Mouse (Mus musculus): ENCODE data around the gene Ubxn11. TPM values are rescaled to one million over a fixed set of nuclear protein-coding genes. Genes with fewer than 3 reads are reported as not detected.

Gene Ubxn11
- total and polyA plus RNA-seq, 3 experiments: 5.4 to 11.9 TPM; not detected in 1

DNA sequence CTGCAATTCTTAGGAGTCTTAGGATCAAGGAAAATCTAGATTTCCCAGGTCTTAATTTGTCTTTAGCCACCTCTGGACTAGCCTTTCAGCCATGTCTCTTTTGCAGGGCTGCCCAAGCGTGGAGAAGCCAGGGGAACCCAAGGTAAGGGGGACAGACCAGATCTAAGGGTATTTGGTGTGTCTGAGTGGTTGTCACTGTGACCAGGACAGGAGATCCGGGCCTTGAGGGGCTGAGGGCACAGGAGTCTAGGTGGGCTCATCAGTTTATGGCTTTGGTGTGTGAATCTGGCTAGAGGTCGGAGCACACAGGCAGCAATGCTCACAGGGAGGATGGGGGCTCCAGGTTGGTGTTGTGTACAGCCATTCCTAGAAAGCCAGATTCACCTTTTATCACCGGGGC lies 21.7 kb upstream of the Ubxn11 start:
- 0 out of 4 replicates have a peak, but pooled peaks cover 0 to 2% of the 10 kb centered on the region in 2 experiments for H3K36me3 ChIP-seq (ENCODE audit: control insufficient read depth in 1 of 2, insufficient read depth in 2 of 2, low read length in 2 of 2)
- no peak overlapping the region for H3K9ac ChIP-seq (ENCODE audit: control insufficient read depth, low read depth, low read length, poor library complexity, severe bottlenecking)
- no peak for DNase-seq (ENCODE audit: low read depth, low spot score)
- H3K79me2 ChIP-seq (ENCODE audit: control insufficient read depth, insufficient read depth, low read length, poor library complexity): no peaks in the 10 kb centered on the region
- H3K4me1 ChIP-seq (ENCODE audit: control insufficient read depth in 1 of 2, insufficient read depth in 2 of 2, low read length in 2 of 2): peaks cover 2 to 9% of the 10 kb centered on the region in 2 experiments; a peak in 2 of 4 replicates
- H3K27ac ChIP-seq (ENCODE audit: control insufficient read depth, low read depth, low read length): no peak overlapping the region
- TF ChIP-seq USF1 (IDR thresholded peaks at IDR 0.05; ENCODE audit: low read depth, low read length): no peak
- no peaks in the 10 kb centered on the region for H3K27me3 ChIP-seq (ENCODE audit: control insufficient read depth in 1 of 2, insufficient read depth in 2 of 2, low read length in 2 of 2)
- H3K9me3 ChIP-seq (replicated peaks; ENCODE audit: insufficient read depth, low read length): no peaks in the 10 kb centered on the region
- no peak overlapping the region for H3K4me3 ChIP-seq (ENCODE audit: control insufficient read depth in 1 of 2, insufficient read depth in 1 of 2, low read depth in 2 of 2, low read length in 2 of 2)

- H3K36me3 ChIP-seq (ENCODE audit: control insufficient read depth in 1 of 2, insufficient read depth in 2 of 2, low read length in 2 of 2): 0 out of 4 replicates have a peak, but pooled peaks cover 0 to 2% of the 10 kb centered on the region in 2 experiments
- no peaks in the 10 kb centered on the region for H3K27me3 ChIP-seq (ENCODE audit: control insufficient read depth in 1 of 2, insufficient read depth in 2 of 2, low read length in 2 of 2)
- H3K4me1 ChIP-seq (ENCODE audit: control insufficient read depth in 1 of 2, insufficient read depth in 2 of 2, low read length in 2 of 2): peaks cover 2 to 9% of the 10 kb centered on the region in 2 experiments; a peak in 2 of 4 replicates
- no peaks in the 10 kb centered on the region for H3K79me2 ChIP-seq (ENCODE audit: control insufficient read depth, insufficient read depth, low read length, poor library complexity)
- no peaks in the 10 kb centered on the region for H3K9me3 ChIP-seq (replicated peaks; ENCODE audit: insufficient read depth, low read length)
- peak overlapping the region; percentile 52 for H3K9ac ChIP-seq (ENCODE audit: control insufficient read depth, low read depth, low read length, poor library complexity, severe bottlenecking)
- TF ChIP-seq MAFK (IDR thresholded peaks at IDR 0.05; ENCODE audit: borderline replicate concordance, low read depth, low read length) (no peak), MXI1 (IDR thresholded peaks at IDR 0.05; ENCODE audit: low read depth, low read length) (peak; percentile 96), MYC (IDR thresholded peaks at IDR 0.05; ENCODE audit: low read depth, low read length) (peak; percentile 88; the same call in 1 of the 2 replicates), TCF12 (IDR thresholded peaks at IDR 0.05; ENCODE audit: low read depth, low read length) (0 out of 2 replicates have a peak, but pooled peaks have one; percentile 10), SIN3A (IDR thresholded peaks at IDR 0.05; ENCODE audit: low read length) (peak; percentile 70), POLR2A (IDR thresholded peaks at IDR 0.05; ENCODE audit: control insufficient read depth in 1 of 2, insufficient read depth in 1 of 2, low read depth in 1 of 2, low read length in 2 of 2, poor library complexity in 1 of 2) (peak in 1 of 2 experiments; percentile 75; a peak in 2 of 4 replicates), USF1 (IDR thresholded peaks at IDR 0.05; ENCODE audit: low read depth, low read length) (peak; percentile 67), TBP (IDR thresholded peaks at IDR 0.05; ENCODE audit: low read depth, low read length) (0 out of 2 replicates have a peak, but pooled peaks have one; percentile 13), MAX (IDR thresholded peaks at IDR 0.05; ENCODE audit: low read length) (peak; percentile 94), NELFE (IDR thresholded peaks at IDR 0.05; ENCODE audit: low read depth, low read length) (peak; percentile 50), NRF1 (IDR thresholded peaks at IDR 0.05; ENCODE audit: insufficient read depth, low read depth, low read length, poor library complexity, severe bottlenecking) (no peak; the same call in 1 of the 2 replicates)
- peak overlapping the region; percentile 55 to 66 for H3K4me3 ChIP-seq (ENCODE audit: control insufficient read depth in 1 of 2, insufficient read depth in 1 of 2, low read depth in 2 of 2, low read length in 2 of 2)
- H3K27ac ChIP-seq (ENCODE audit: control insufficient read depth, low read depth, low read length): no peak overlapping the region
- DNase-seq (ENCODE audit: low read depth, low spot score): peak; percentile 92
These were observed 20.5 kb upstream of the Ubxn11 start for GRCm38 (mm10) chr4:134081730-134082386.

GRCm38 (mm10) chr4:134082460-134082859 lies 19.9 kb upstream of the Ubxn11 start:
- H3K4me3 ChIP-seq (ENCODE audit: control insufficient read depth in 1 of 2, insufficient read depth in 1 of 2, low read depth in 2 of 2, low read length in 2 of 2): peak overlapping the region; percentile 8 to 16; a peak in 1 of 4 replicates
- H3K9me3 ChIP-seq (replicated peaks; ENCODE audit: insufficient read depth, low read length): no peaks in the 10 kb centered on the region
- peaks cover 2 to 9% of the 10 kb centered on the region in 2 experiments; a peak in 2 of 4 replicates for H3K4me1 ChIP-seq (ENCODE audit: control insufficient read depth in 1 of 2, insufficient read depth in 2 of 2, low read length in 2 of 2)
- no peaks in the 10 kb centered on the region for H3K27me3 ChIP-seq (ENCODE audit: control insufficient read depth in 1 of 2, insufficient read depth in 2 of 2, low read length in 2 of 2)
- no peak for DNase-seq (ENCODE audit: low read depth, low spot score)
- no peaks in the 10 kb centered on the region for H3K79me2 ChIP-seq (ENCODE audit: control insufficient read depth, insufficient read depth, low read length, poor library complexity)
- TF ChIP-seq MAZ (IDR thresholded peaks at IDR 0.05; ENCODE audit: low read depth, low read length) (no peak), MAX (IDR thresholded peaks at IDR 0.05; ENCODE audit: low read length) (no peak), RAD21 (IDR thresholded peaks at IDR 0.05; ENCODE audit: low read depth, low read length) (no peak), CHD2 (IDR thresholded peaks at IDR 0.05; ENCODE audit: low read length) (no peak), JUND (IDR thresholded peaks at IDR 0.05; ENCODE audit: low read depth, low read length) (no peak), TAL1 (IDR thresholded peaks at IDR 0.05; ENCODE audit: low read length) (no peak), ZKSCAN1 (IDR thresholded peaks at IDR 0.05; ENCODE audit: low read depth, low read length) (no peak), E2F4 (IDR thresholded peaks at IDR 0.05; ENCODE audit: borderline replicate concordance, low read depth, low read length) (no peak), ZC3H11A (IDR thresholded peaks at IDR 0.05; ENCODE audit: low read depth, low read length) (no peak), KAT2A (conservative IDR thresholded peaks at IDR 0.05; ENCODE audit: low read depth, low read length) (no peak)
- H3K36me3 ChIP-seq (ENCODE audit: control insufficient read depth in 1 of 2, insufficient read depth in 2 of 2, low read length in 2 of 2): 0 out of 4 replicates have a peak, but pooled peaks cover 0 to 2% of the 10 kb centered on the region in 2 experiments
- H3K27ac ChIP-seq (ENCODE audit: control insufficient read depth, low read depth, low read length): no peak overlapping the region
- H3K9ac ChIP-seq (ENCODE audit: control insufficient read depth, low read depth, low read length, poor library complexity, severe bottlenecking): no peak overlapping the region

All from MEL (cell line).